Mouse (Mus musculus) heart, postnatal 0 days (tissue): Measurements from ENCODE around the gene Acot7.

Experiments
- CTCF ChIP-seq: IDR thresholded peaks from 2 replicates; pipeline ENCODE4 v1.5.1; 2016; ENCODE audit warnings: antibody characterized with exemption, control low read depth, low read depth
- EP300 ChIP-seq: IDR thresholded peaks from 2 replicates; pipeline ENCODE4 v1.6.1; 2016; ENCODE audit warnings: antibody characterized with exemption, low read depth

DNA sequence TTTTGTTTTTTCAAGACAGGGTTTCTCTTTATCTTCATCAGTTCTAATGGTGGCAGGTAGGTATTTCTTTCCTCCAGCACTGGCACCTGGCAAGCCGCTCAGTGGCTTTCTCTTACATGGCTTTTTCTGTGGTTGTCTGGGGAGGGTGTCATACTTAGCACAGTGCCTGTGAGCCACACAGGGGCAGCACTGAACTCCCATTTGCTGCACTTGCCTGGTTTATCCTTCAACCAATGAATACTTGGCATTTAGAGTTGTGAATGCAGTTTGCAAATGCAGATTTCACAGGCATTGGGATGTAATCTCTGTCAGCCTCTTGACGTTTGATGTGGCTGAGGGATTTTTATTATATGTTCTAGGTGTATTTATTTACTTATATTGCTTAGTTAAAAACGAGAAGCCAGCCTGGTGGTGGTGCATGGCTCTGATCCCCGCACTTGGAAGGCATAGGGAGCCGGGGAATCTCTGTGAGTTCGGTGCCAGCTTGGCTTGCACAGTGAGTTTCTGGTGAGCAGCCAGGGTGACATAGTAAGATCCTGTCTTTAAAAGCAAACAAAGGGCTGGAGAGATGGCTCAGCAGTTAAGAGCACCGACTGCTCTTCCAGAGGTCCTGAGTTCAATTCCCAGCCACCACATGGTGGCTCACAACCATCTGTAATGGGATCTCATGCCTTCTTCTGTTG is 6.6 kb downstream of the Acot7 start:
- peak; percentile 61 for TF ChIP-seq CTCF
- 0 out of 2 replicates have a peak, but pooled peaks have one; percentile 4 for TF ChIP-seq EP300
